Mouse (Mus musculus) embryonic facial prominence, embryonic 12.5 days (tissue): ENCODE results near the gene Asic3. TPM values are rescaled to one million over a fixed set of nuclear protein-coding genes. Genes with fewer than 3 reads are reported as not detected.
"Not testable (repeated sequence)": the region's sequence is repeated elsewhere in the genome, so short reads cannot be mapped to it uniquely, and the experiment has no call there.

Experiments used
- ATAC-seq: fragments of 200-750 bp; cut with Nextera tagmentation; 2 replicates; pipeline ENCODE4 v1.8.0; 2017; ENCODE audit not compliant: insufficient number of reproducible peaks, insufficient read depth, low FRiP score, low TSS enrichment
- H3K27ac ChIP-seq: fragments of 300-500 bp; sonication (generic); 2 replicates; pipeline ENCODE4 v1.5.1; 2016; ENCODE audit warnings: mild to moderate bottlenecking
- H3K27me3 ChIP-seq: fragments of 300-500 bp; sonication (generic); 2 replicates; pipeline ENCODE4 v1.6.1; 2016; ENCODE audit warnings: mild to moderate bottlenecking, moderate library complexity
- H3K36me3 ChIP-seq: fragments of 300-500 bp; sonication (generic); 2 replicates; pipeline ENCODE4 v1.6.1; 2016; ENCODE audit warnings: mild to moderate bottlenecking
- H3K4me1 ChIP-seq: fragments of 300-500 bp; sonication (generic); 2 replicates; pipeline ENCODE4 v1.6.1; 2016
- H3K4me2 ChIP-seq: fragments of 300-500 bp; sonication (generic); replicated peaks from 2 replicates; pipeline ENCODE4 v1.6.1; 2016; ENCODE audit warnings: mild to moderate bottlenecking, moderate library complexity
- H3K4me3 ChIP-seq: fragments of 300-500 bp; sonication (generic); 2 replicates; pipeline ENCODE4 v1.5.1; 2016; ENCODE audit warnings: mild to moderate bottlenecking
- H3K9ac ChIP-seq: fragments of 300-500 bp; sonication (generic); 2 replicates; pipeline ENCODE4 v1.6.1; 2016; ENCODE audit warnings: mild to moderate bottlenecking, moderate library complexity
- H3K9me3 ChIP-seq: fragments of 300-500 bp; sonication (generic); 2 replicates; pipeline ENCODE4 v1.6.1; 2016; ENCODE audit warnings: mild to moderate bottlenecking, moderate library complexity
- WGBS: fragments of 180-500 bp; shearing (Covaris S2); methylation state at CpG from one replicate; pipeline ENCODE4 v1.1.7; 2016; 5-methylcytosine and 5-hydroxymethylcytosine counted together
- polyA plus RNA-seq: library from polyadenylated mRNA; unstranded; fragments of >200 nt; fragmentation: Nextera tagmentation; extraction: Ambion mirVana; gene quantifications from 2 replicates; pipeline ENCODE4 v1.2.1, GENCODE M21; 2016

Gene Asic3
- polyA plus RNA-seq, 1 experiment from 2014 or later = 2.8 TPM

- Histone ChIP-seq H3K36me3 (no peaks in the 10 kb centered on the region), H3K27ac (no peak overlapping the region), H3K9ac (no peak overlapping the region), H3K4me3 (no peak overlapping the region), H3K9me3 (no peaks in the 10 kb centered on the region), H3K27me3 (peaks cover 48% of the 10 kb centered on the region), H3K4me1 (peaks cover 10% of the 10 kb centered on the region), H3K4me2 (no peak overlapping the region)
- WGBS = 54% methylated on average over 7 of the region's 7 CpGs
- no peak for ATAC-seq
Observed at GRCm38 (mm10) chr5:24389011-24389657, 24.1 kb upstream of the Asic3 start.

DNA sequence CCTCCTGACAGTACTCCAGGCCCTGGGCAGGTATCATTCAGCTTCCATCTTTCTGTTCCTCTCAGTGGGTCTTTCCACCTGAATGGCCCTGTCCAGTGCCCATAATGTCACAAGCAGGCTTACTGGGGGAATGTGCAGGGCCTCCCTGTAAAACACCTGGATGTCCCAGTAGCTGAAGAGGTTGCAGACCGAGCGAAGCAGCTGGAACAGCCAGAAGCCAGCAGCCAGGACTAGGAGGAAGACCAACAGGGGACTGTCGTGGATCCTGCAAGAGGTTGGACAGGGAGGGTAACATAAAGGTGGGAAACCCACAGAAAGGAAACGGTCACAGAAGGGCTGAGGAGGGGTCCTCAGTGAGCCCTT lies 23.6 kb upstream of the Asic3 start:
- Histone ChIP-seq H3K36me3 (no peaks in the 10 kb centered on the region), H3K9me3 (no peaks in the 10 kb centered on the region), H3K4me1 (peaks cover 10% of the 10 kb centered on the region), H3K4me2 (no peak overlapping the region), H3K27me3 (peaks cover 48% of the 10 kb centered on the region), H3K27ac (no peak overlapping the region), H3K4me3 (no peak overlapping the region), H3K9ac (no peak overlapping the region)
- WGBS = 82% methylated on average over 4 of the region's 4 CpGs
- no peak for ATAC-seq

- Histone ChIP-seq H3K36me3 (no peaks in the 10 kb centered on the region), H3K9me3 (no peaks in the 10 kb centered on the region), H3K9ac (no peak within 1 kb of the TSS), H3K27me3 (peaks cover 29% of the 10 kb centered on the region), H3K4me2 (no peak within 1 kb of the TSS), H3K27ac (no peak within 1 kb of the TSS), H3K4me3 (no peak within 1 kb of the TSS), H3K4me1 (peaks cover 10% of the 10 kb centered on the region)
- WGBS = 76% methylated on average over 7 of the region's 7 CpGs
- no peak for ATAC-seq
Observed at GRCm38 (mm10) chr5:24391864-24392263, 21.3 kb upstream of the Asic3 start, which contains the start of gene Atg9b. Gene Atg9b (minus strand): TSS chr5:24392143.

DNA sequence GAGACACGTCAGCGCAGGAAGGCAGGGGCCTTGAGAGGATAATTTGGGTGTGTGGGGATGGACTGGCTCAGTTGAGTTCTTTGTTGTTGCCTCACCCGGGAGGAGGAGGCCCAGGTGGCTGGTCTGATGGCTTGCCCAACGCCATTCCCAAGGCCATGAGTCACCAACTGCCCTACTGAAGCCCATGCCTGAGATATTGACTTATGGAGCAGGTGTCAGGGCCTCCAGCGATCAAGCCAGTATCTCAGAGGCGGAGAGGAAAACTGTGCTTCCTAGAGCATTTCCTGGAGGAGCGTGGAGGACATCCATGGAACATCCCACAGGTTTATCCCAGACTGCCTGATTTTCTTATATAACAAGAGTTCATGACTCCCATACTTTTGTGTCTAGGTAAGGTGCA lies 20.5 kb upstream of the Asic3 start:
- WGBS = 73% methylated on average over 7 of the region's 7 CpGs
- H3K4me3 ChIP-seq = no peak overlapping the region
- no peak overlapping the region for H3K9ac ChIP-seq
- no peak for ATAC-seq
- peaks cover 20% of the 10 kb centered on the region for H3K27me3 ChIP-seq
- H3K36me3 ChIP-seq = no peaks in the 10 kb centered on the region
- H3K4me2 ChIP-seq = no peak overlapping the region
- peaks cover 4% of the 10 kb centered on the region; the same call in 1 of the 2 replicates for H3K4me1 ChIP-seq
- H3K9me3 ChIP-seq = no peaks in the 10 kb centered on the region
- no peak overlapping the region for H3K27ac ChIP-seq

DNA sequence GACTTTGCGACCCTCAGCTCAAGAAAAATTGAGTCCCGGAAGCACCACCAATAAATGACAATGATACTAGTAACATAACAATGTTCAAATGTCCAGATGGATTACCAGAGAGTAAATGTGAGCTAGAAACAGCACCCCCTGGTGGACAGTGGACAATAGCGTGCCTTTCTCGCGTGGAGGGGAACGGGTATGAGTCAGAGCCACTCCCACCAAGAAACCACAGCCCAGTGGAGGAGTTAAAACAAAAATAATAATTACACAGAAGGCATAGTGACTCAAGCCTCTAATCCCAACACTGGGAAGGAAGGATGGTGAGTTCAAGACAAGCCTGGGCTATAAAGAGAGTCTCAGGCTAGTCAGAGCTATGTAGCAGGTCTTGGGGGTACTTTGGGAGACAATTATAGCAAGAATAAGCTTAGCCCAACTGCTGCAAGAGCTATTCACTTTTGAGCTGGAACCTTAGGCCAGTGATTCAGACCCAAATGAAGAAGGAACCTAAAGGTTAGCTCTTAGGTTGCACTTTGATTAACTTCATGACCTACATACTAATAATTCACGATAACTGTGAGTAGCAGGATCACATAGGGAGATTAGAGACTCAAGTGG lies 19.7 kb upstream of the Asic3 start, which contains the start of gene Abcb8:
Gene Abcb8 (plus strand): TSS at position 272 of the 606 bp plus-strand sequence.
- no peaks in the 10 kb centered on the region for H3K36me3 ChIP-seq
- H3K27ac ChIP-seq = peak within 1 kb of the TSS; percentile 77
- H3K4me1 ChIP-seq = no peaks in the 10 kb centered on the region
- WGBS = 20% methylated on average over 7 of the region's 7 CpGs
- no peaks in the 10 kb centered on the region for H3K9me3 ChIP-seq
- H3K4me3 ChIP-seq = peak within 1 kb of the TSS; percentile 60
- no peak for ATAC-seq
- peak within 1 kb of the TSS; percentile 44; the same call in 1 of the 2 replicates for H3K9ac ChIP-seq
- peak within 1 kb of the TSS; percentile 49 for H3K4me2 ChIP-seq
- H3K27me3 ChIP-seq = peaks cover 12% of the 10 kb centered on the region

- H3K4me2 ChIP-seq = peak overlapping the region; percentile 49
- H3K27me3 ChIP-seq = peaks cover 6% of the 10 kb centered on the region
- peak overlapping the region; percentile 77 for H3K27ac ChIP-seq
- H3K9me3 ChIP-seq = no peaks in the 10 kb centered on the region
- peak; percentile 97 for ATAC-seq
- no peaks in the 10 kb centered on the region for H3K4me1 ChIP-seq
- H3K9ac ChIP-seq = peak overlapping the region; percentile 44; the same call in 1 of the 2 replicates
- 1% methylated on average over 36 of the region's 36 CpGs for whole genome bisulfite sequencing
- H3K36me3 ChIP-seq = no peaks in the 10 kb centered on the region
- peak overlapping the region; percentile 60 for H3K4me3 ChIP-seq
Observed at GRCm38 (mm10) chr5:24394165-24394894, 18.9 kb upstream of the Asic3 start.

GRCm38 (mm10) chr5:24396254-24396653 lies 16.9 kb upstream of the Asic3 start:
- not testable (repeated sequence) for H3K36me3 ChIP-seq, H3K27me3 ChIP-seq, H3K9ac ChIP-seq, ATAC-seq, H3K27ac ChIP-seq, H3K4me2 ChIP-seq, H3K4me3 ChIP-seq, H3K4me1 ChIP-seq, H3K9me3 ChIP-seq
- 85% methylated on average over 6 of the region's 6 CpGs for WGBS

DNA sequence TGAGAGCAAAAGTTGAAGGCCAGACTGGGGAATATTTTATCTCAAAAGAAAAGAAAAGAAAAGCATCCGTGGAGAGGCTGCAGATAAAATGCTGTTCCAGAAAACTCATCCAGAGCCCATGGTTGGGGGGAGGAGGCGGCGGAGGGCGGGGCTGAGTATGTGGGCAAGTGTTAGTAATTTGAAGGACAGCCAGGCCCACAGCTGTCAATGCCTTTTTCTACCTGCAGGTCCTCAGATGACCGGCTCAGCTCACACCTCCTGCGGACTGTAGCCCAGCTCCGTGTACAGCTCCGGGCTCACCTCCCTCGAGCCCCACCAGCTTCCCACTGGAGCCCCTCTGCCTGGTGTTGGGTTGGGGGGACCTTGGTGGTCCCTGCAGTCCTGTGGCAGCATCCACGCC lies 13.5 kb upstream of the Asic3 start:
- Histone ChIP-seq H3K36me3 (peaks cover 21% of the 10 kb centered on the region; the same call in 1 of the 2 replicates), H3K9me3 (no peaks in the 10 kb centered on the region), H3K27me3 (no peaks in the 10 kb centered on the region), H3K27ac (no peak overlapping the region), H3K4me1 (no peaks in the 10 kb centered on the region), H3K9ac (no peak overlapping the region), H3K4me2 (no peak overlapping the region), H3K4me3 (no peak overlapping the region)
- 85% methylated on average over 10 of the region's 10 CpGs for WGBS
- ATAC-seq = 0 out of 2 replicates have a peak, but pooled peaks have one; percentile 19

- H3K36me3 ChIP-seq = peaks cover 28% of the 10 kb centered on the region; the same call in 1 of the 2 replicates
- 83% methylated on average over 11 of the region's 11 CpGs for WGBS
Observed at GRCm38 (mm10) chr5:24400362-24400761, 12.8 kb upstream of the Asic3 start.

GRCm38 (mm10) chr5:24400911-24401605 lies 12.1 kb upstream of the Asic3 start:
- Histone ChIP-seq H3K27ac (no peak overlapping the region), H3K4me3 (no peak overlapping the region), H3K9me3 (no peaks in the 10 kb centered on the region), H3K9ac (no peak overlapping the region), H3K36me3 (peaks cover 29% of the 10 kb centered on the region; the same call in 1 of the 2 replicates), H3K27me3 (no peaks in the 10 kb centered on the region), H3K4me2 (no peak overlapping the region), H3K4me1 (no peaks in the 10 kb centered on the region)
- no peak for ATAC-seq
- WGBS = 86% methylated on average over 5 of the region's 5 CpGs

More at GRCm38 (mm10) chr5:24400362-24400761, 12.8 kb upstream of the Asic3 start:
- Histone ChIP-seq H3K27me3 (no peaks in the 10 kb centered on the region), H3K9me3 (no peaks in the 10 kb centered on the region), H3K27ac (no peak overlapping the region), H3K4me3 (no peak overlapping the region), H3K4me1 (no peaks in the 10 kb centered on the region), H3K9ac (no peak overlapping the region), H3K4me2 (no peak overlapping the region)
- 0 out of 2 replicates have a peak, but pooled peaks have one; percentile 5 for ATAC-seq

DNA sequence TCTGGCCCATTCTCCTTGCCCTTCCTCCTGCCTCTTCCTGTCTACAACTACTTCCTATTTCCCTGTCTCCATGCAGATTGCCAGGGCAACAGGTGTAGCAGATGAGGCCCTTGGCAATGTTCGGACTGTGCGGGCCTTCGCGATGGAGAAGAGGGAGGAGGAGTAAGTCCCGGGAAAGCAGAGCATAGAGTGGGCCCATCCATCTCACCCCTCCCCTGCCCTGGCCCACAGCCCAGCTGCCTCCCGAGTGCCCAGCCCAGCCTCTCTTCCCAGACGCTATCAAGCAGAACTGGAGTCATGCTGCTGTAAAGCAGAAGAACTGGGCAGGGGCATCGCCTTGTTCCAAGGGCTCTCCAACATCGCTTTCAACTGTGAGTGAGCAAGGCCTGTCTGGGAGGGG lies 11.2 kb upstream of the Asic3 start:
- H3K9ac ChIP-seq = no peak overlapping the region
- H3K4me3 ChIP-seq = no peak overlapping the region
- H3K4me2 ChIP-seq = no peak overlapping the region
- H3K27me3 ChIP-seq = no peaks in the 10 kb centered on the region
- H3K4me1 ChIP-seq = no peaks in the 10 kb centered on the region
- no peaks in the 10 kb centered on the region for H3K9me3 ChIP-seq
- H3K27ac ChIP-seq = no peak overlapping the region
- ATAC-seq = no peak
- 85% methylated on average over 9 of the region's 9 CpGs for WGBS
- H3K36me3 ChIP-seq = peaks cover 35% of the 10 kb centered on the region
